Mouse (Mus musculus): ENCODE data around the gene Samd4b.

DNA sequence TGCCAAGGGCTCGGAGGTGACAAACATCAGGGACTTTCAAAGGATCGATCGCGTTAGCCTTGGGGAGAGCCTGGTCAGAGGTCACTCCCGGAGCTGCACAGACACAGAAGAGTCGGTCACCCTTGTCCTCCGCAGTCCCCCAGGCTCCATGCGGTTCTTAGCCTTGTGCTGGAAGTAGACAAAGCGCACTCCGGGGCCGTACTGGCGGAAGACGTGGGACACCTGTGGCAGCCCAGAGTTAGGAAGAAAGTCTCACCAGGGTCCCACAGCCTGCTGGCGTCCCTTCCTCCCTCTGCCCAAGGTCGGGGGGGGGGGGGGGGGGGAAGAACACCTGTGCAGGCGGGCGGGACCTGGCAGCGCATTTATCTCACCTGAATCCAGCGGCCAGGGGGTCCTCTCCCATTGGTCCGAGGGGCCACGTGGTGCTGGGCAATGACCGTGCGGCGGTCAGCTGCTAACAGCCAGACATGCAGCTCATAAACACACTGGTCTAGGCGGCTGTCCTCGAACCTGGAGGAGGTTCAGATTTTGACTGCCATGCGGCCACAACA lies 53.8 kb downstream of the Samd4b start:
- no peak for TF ChIP-seq POLR2A (IDR thresholded peaks at IDR 0.05; ENCODE audit: borderline replicate concordance, control insufficient read depth, low read depth, low read length)
- TF ChIP-seq CTCF (IDR thresholded peaks at IDR 0.05; ENCODE audit: control insufficient read depth, insufficient read depth, low read length): no peak

All from bone marrow, adult 2 months (tissue).